Mouse (Mus musculus) heart, embryonic 14.5 days (tissue): Measurements from ENCODE around the gene Csrp3. TPM values are rescaled to one million over a fixed set of nuclear protein-coding genes. Genes with fewer than 3 reads are reported as not detected.

Experiments used
- ATAC-seq: fragments of 200-750 bp; cut with Nextera tagmentation; 2 replicates; pipeline ENCODE4 v1.8.0; 2017; ENCODE audit warnings: low read depth, moderate TSS enrichment; ENCODE audit not compliant: insufficient number of reproducible peaks, insufficient read depth, low FRiP score
- H3K27ac ChIP-seq, 2 experiments: fragments of 200-500 bp in 1 of 2; fragments of 300-500 bp in 1 of 2; sonication (generic) in 1 of 2; replicated peaks in 1 of 2; 2 replicates each; pipeline ENCODE4 v1.5.1; 2012 to 2014; ENCODE audit warnings: low read depth in 2 of 2, low read length in 2 of 2, control low read depth in 1 of 2, mild to moderate bottlenecking in 1 of 2, mixed read lengths in 1 of 2; ENCODE audit not compliant: control insufficient read depth in 1 of 2, insufficient read depth in 1 of 2
- H3K27me3 ChIP-seq: fragments of 300-500 bp; sonication (generic); 2 replicates; pipeline ENCODE4 v1.6.1; 2014; ENCODE audit warnings: mild to moderate bottlenecking, low read length, control low read depth; ENCODE audit not compliant: control insufficient read depth, insufficient read depth
- H3K36me3 ChIP-seq: fragments of 300-500 bp; sonication (generic); 2 replicates; pipeline ENCODE4 v1.6.1; 2014; ENCODE audit warnings: mild to moderate bottlenecking, control low read depth, low read length, mixed read lengths; ENCODE audit not compliant: control insufficient read depth, insufficient read depth
- H3K4me1 ChIP-seq, 2 experiments: fragments of 200-500 bp in 1 of 2; fragments of 300-500 bp in 1 of 2; sonication (generic) in 1 of 2; 2 replicates each; pipeline ENCODE4 v1.6.1; 2012 to 2014; ENCODE audit warnings: low read length in 2 of 2, control low read depth in 1 of 2, mixed read lengths in 1 of 2; ENCODE audit not compliant: control insufficient read depth in 2 of 2, insufficient read depth in 2 of 2
- H3K4me2 ChIP-seq: fragments of 300-500 bp; sonication (generic); 2 replicates; pipeline ENCODE4 v1.6.1; 2014; ENCODE audit warnings: mild to moderate bottlenecking, low read length
- H3K4me3 ChIP-seq, 2 experiments: fragments of 200-500 bp in 1 of 2; fragments of 300-500 bp in 1 of 2; sonication (generic) in 1 of 2; 2 replicates each; pipeline ENCODE4 v1.5.1; 2012 to 2014; ENCODE audit warnings: low read length in 2 of 2, mild to moderate bottlenecking in 2 of 2, control low read depth in 1 of 2, low read depth in 1 of 2, moderate library complexity in 1 of 2; ENCODE audit not compliant: control insufficient read depth in 1 of 2, insufficient read depth in 1 of 2
- H3K9ac ChIP-seq: fragments of 300-500 bp; sonication (generic); 2 replicates; pipeline ENCODE4 v1.6.1; 2014; ENCODE audit warnings: mild to moderate bottlenecking, low read length
- H3K9me3 ChIP-seq: fragments of 300-500 bp; sonication (generic); 2 replicates; pipeline ENCODE4 v1.6.1; 2016; ENCODE audit warnings: low read length, control low read depth; ENCODE audit not compliant: control insufficient read depth
- WGBS: fragments of 180-500 bp; shearing (Covaris S2); extraction: QIAGEN DNeasy Blood & Tissue Kit; methylation state at CpG from one replicate; pipeline ENCODE4 v1.1.7; 2014; 5-methylcytosine and 5-hydroxymethylcytosine counted together
- polyA plus RNA-seq: library from polyadenylated mRNA; unstranded; fragments of >200 nt; fragmentation: Nextera tagmentation; extraction: Ambion mirVana; gene quantifications from 2 replicates; pipeline ENCODE4 v1.2.1, GENCODE M21; 2014

Gene Csrp3
- polyA plus RNA-seq, 1 experiment from 2014 or later, result 2,129 TPM

DNA sequence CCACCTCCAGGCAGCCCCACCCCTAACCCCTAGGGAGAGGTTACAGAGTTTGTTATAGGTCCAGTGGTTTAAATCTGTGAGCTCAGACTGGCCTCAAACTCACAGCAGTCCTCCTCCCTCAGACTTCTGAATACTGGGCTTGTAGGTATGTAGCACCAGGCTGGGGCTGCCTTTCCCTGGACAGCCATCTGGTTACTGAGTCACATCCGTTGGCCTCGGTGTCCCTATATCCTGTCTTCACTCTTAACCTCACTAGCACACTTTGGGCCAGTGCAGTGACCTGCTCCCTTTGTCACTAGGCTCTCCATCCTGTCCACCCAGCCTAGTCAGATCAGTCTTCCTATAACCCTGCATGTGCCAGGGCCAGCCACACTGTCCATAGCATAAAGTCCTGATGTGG lies 40.9 kb upstream of the Csrp3 start:
- H3K27me3 ChIP-seq, result no peaks in the 10 kb centered on the region
- peaks cover 10 to 11% of the 10 kb centered on the region in 2 experiments; a peak in 3 of 4 replicates for H3K4me1 ChIP-seq
- no peaks in the 10 kb centered on the region for H3K36me3 ChIP-seq
- WGBS, result 41% methylated on average over 2 of the region's 2 CpGs
- 0 out of 2 replicates have a peak, but pooled peaks have one; percentile 55 for ATAC-seq
- H3K4me2 ChIP-seq, result no peak overlapping the region
- H3K9me3 ChIP-seq, result no peaks in the 10 kb centered on the region
- no peak overlapping the region for H3K4me3 ChIP-seq
- peak overlapping the region; percentile 27; the same call in 1 of the 2 replicates for H3K9ac ChIP-seq
- 0 out of 4 replicates have a peak overlapping the region, but pooled peaks of 1 of the 2 experiments have one; percentile 5 for H3K27ac ChIP-seq

DNA sequence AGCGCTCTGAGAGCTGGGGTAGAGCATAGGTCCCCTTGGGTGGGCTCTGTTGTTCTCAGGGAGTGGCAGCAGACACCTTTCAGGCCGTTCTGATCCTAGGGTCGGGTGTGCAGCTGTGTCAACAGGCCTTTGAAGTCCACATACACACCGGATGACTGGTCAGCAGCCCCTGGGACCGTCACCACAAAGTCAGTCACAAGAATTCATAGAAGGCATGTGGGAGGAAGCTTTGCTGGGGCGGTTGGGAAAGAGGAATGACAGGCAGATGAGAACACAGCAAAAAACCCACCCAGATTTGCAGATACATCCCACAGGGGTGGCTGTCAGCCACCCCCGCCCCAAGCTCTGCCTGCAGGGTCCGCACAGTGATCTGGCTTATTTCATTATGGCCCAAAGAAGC lies 40.1 kb upstream of the Csrp3 start:
- H3K4me1 ChIP-seq, result peaks cover 10 to 11% of the 10 kb centered on the region in 2 experiments; a peak in 3 of 4 replicates
- ATAC-seq, result no peak
- H3K36me3 ChIP-seq, result no peaks in the 10 kb centered on the region
- peak overlapping the region; percentile 27; the same call in 1 of the 2 replicates for H3K9ac ChIP-seq
- no peaks in the 10 kb centered on the region for H3K9me3 ChIP-seq
- no peak overlapping the region for H3K4me3 ChIP-seq
- 23% methylated on average over 8 of the region's 8 CpGs for WGBS
- no peak overlapping the region for H3K4me2 ChIP-seq
- no peak overlapping the region for H3K27ac ChIP-seq
- no peaks in the 10 kb centered on the region for H3K27me3 ChIP-seq

DNA sequence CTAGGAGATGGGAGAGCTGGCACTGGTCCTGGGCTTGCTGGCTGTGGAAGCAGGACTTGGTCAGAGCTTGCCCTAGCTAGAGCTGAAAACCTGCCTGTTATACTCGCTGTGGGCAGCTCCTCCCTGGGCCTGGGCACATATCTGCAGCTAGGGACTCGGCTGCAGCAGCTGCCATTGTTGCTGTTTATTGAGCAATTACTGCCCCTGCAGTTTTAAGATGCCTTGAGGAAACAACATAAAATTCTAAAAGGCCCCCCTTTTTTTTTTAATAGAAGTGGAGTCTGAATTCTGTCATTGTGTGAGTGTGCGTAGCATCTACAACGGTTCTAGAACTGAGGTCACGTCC lies 36.4 kb upstream of the Csrp3 start:
- H3K4me3 ChIP-seq, result no peak overlapping the region
- no peak overlapping the region for H3K27ac ChIP-seq
- ATAC-seq, result no peak
- peaks cover 18 to 23% of the 10 kb centered on the region in 2 experiments for H3K4me1 ChIP-seq
- H3K36me3 ChIP-seq, result no peaks in the 10 kb centered on the region
- no peaks in the 10 kb centered on the region for H3K9me3 ChIP-seq
- no peak overlapping the region for H3K9ac ChIP-seq
- 36% methylated on average over 5 of the region's 5 CpGs for WGBS
- no peaks in the 10 kb centered on the region for H3K27me3 ChIP-seq
- H3K4me2 ChIP-seq, result no peak overlapping the region

DNA sequence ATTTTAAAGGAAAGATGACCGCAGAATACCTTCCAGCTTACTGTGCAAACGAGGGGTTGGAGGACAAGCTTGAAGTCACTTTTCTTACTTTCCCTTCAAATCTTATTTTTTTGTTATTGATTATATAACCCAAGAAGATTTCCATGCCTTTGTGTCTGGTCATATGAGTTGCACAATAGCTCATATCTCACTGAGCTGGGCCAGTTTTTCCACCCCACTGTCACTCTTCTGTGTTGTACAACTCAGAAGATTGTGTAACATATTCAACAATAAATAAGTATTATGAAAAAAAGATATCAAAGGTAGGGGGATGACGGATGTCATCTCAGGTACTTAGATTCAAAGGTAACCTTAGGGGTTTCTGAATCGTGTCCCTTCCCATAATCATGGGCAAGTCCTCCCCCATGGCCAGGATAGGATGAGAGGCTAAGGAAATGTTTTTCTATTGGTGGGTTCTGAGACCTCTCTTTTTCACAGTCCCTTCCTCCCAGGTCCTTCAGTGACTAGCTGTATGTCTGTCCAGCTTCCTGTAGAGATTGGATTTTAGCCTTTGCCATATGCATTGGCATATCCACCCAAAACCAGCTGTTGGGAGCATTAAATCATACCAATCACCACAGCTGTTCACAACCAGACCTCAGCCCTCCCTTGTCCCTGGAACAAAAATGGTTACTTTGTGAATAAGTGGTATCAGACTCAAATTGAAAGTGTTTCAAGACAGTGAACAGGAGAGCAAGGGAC lies 35.9 kb upstream of the Csrp3 start:
- Histone ChIP-seq H3K9ac (no peak overlapping the region), H3K9me3 (no peaks in the 10 kb centered on the region), H3K27me3 (no peaks in the 10 kb centered on the region), H3K4me2 (no peak overlapping the region), H3K4me3 (no peak overlapping the region), H3K27ac (no peak overlapping the region), H3K4me1 (peaks cover 19 to 24% of the 10 kb centered on the region in 2 experiments), H3K36me3 (no peaks in the 10 kb centered on the region; the same call in 1 of the 2 replicates)
- ATAC-seq, result no peak
- WGBS, result 82% methylated on average over 4 of the region's 4 CpGs

DNA sequence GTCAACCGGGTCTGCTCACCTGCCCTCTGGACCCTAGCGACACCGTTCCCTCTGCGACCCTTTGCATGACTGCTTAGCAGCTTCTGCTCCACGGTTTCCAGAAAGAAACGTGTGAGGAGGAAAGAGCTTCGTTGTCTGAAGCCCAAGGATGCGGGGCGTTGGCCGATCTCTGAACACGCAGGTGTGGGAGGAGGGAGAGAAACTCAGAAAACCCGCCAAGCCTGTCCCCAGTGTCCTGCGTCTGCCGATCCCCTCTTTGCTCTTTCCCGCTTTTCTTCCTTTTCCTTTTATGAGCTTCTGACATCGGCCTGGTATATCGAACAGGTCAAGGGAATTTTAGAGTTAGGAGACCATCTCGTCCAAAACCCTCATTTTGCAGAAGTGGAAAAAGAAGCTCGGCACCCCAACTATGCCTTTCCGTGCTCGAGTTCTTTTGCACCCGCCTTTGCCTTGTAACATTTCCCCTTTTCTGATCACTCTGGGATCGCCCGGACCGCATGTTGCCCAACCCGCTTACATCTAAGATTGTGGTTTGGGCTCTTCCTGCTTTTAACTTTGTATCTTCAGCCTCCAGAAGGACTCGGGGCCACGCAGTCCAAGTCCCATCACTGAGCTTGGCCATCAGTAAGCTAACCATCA lies 34.3 kb upstream of the Csrp3 start:
- peak overlapping the region in 1 of 2 experiments; percentile 86; a peak in 1 of 4 replicates for H3K27ac ChIP-seq
- peak overlapping the region; percentile 97 for H3K4me2 ChIP-seq
- H3K4me3 ChIP-seq, result peak overlapping the region; percentile 66 to 75
- WGBS, result 1% methylated on average over 28 of the region's 28 CpGs
- peaks cover 12 to 17% of the 10 kb centered on the region in 2 experiments for H3K4me1 ChIP-seq
- no peak for ATAC-seq
- no peaks in the 10 kb centered on the region for H3K27me3 ChIP-seq
- peak overlapping the region; percentile 90 for H3K9ac ChIP-seq
- H3K9me3 ChIP-seq, result no peaks in the 10 kb centered on the region
- H3K36me3 ChIP-seq, result peaks cover 14% of the 10 kb centered on the region

DNA sequence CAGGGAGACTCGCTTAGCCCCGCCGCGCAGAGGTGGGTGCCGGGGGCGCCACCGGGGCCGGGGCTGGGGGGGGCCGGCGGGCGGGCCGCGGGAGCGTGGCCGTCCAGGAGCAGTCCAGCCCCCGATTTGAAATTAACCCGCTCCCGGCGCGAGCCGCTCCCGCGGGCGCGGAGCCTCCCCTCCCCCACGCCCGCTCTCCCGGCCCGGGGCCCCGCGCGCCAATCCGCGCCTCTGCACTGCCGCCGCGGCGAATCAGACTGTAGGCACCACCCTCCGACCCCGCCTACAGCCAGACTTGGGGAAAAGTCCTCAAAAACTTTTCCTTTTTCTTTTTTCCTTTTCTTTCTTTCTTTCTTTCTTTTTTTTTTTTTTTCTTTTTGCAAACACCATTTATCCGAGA lies 33.7 kb upstream of the Csrp3 start, which contains the start of gene E2f8:
TSS of gene E2f8 (minus strand) at position 111 of the 400 bp plus-strand sequence.
- peaks cover 21% of the 10 kb centered on the region for H3K36me3 ChIP-seq
- peak within 1 kb of the TSS; percentile 90 for H3K9ac ChIP-seq
- H3K4me1 ChIP-seq, result peaks cover 12 to 17% of the 10 kb centered on the region in 2 experiments
- H3K27ac ChIP-seq, result peak within 1 kb of the TSS; percentile 80 to 86
- no peaks in the 10 kb centered on the region for H3K27me3 ChIP-seq
- ATAC-seq, result peak; percentile 80
- H3K9me3 ChIP-seq, result no peaks in the 10 kb centered on the region
- peak within 1 kb of the TSS; percentile 66 to 75 for H3K4me3 ChIP-seq
- peak within 1 kb of the TSS; percentile 97 for H3K4me2 ChIP-seq
- under 1% methylated on average over 37 of the region's 41 CpGs for WGBS

DNA sequence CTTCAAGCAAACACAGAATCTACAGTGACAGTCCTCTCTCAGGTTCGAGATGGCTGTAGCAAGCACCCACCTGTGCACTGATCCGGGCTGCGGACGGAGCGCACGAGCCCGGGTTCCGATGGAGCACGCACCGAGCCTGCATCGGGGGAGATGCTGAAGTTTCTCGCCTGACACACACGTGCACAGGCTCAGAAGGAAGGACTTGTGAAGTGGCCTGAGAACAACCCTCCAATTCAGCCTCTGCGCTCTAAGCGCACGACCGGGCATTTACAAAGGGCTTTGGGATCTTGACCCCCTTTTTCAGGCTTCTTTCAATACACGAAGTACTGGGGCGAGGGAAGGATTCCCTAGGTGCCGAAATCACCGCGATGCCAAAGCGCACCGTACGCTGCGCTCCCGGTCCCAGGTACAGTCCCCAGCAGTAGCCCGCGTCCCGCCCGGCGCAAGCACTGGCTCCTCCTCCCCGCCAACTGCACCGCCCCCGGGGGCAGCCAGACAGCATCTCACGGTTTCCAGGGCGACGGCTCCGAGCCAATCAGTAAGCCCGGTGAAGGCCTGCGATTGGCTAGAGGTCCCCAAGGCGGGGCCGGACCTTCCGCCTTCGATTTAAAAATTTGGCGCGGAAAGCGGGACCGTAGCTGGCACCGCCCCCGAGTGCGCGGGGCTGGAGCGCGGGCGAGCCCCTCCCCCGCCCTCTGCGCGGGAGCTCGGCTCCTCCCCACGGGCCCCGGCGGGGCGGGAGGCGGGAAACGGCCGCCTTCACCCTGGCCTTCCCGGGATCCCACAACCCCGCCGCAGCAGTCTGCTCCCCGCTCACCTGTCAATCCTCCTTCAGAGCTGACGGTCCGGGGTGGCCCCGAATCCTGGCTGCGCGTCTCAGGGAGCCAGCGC lies 33.0 kb upstream of the Csrp3 start:
- Histone ChIP-seq H3K4me2 (peak overlapping the region; percentile 97), H3K4me1 (peaks cover 12 to 17% of the 10 kb centered on the region in 2 experiments), H3K4me3 (peak overlapping the region; percentile 66 to 75), H3K27me3 (no peaks in the 10 kb centered on the region), H3K9ac (peak overlapping the region; percentile 90), H3K36me3 (peaks cover 27% of the 10 kb centered on the region), H3K27ac (peak overlapping the region; percentile 80 to 86), H3K9me3 (no peaks in the 10 kb centered on the region)
- ATAC-seq, result peak; percentile 97
- WGBS, result under 1% methylated on average over 77 of the region's 77 CpGs
